Mouse (Mus musculus): ENCODE measurements at regions not wholly inside any gene's neighbourhood (a gene's known extent, or its start where the extent isn't known, plus 50 kb on each side); places are given as distances from the start of the nearest gene placed in this dataset.

DNA sequence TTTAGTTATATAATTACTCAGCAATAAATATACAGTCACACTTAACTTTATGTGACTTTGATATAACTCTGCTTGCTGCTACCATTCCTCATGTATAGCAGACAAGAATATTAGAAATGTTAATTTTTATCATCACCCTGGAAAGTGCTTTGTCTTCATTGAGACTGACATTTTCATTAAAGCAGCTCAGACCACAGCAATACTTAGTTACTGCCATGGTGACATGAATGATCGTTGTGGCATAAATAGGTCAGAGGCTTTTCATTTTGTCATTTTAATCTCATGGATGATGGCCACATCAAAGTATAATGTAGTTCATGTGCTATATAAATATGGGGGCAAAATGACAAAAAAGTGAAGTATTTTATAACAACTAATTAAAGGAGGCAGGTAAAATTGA lies 498.1 kb downstream of the Slc22a22 start:
- no peak for DNase-seq

DNA sequence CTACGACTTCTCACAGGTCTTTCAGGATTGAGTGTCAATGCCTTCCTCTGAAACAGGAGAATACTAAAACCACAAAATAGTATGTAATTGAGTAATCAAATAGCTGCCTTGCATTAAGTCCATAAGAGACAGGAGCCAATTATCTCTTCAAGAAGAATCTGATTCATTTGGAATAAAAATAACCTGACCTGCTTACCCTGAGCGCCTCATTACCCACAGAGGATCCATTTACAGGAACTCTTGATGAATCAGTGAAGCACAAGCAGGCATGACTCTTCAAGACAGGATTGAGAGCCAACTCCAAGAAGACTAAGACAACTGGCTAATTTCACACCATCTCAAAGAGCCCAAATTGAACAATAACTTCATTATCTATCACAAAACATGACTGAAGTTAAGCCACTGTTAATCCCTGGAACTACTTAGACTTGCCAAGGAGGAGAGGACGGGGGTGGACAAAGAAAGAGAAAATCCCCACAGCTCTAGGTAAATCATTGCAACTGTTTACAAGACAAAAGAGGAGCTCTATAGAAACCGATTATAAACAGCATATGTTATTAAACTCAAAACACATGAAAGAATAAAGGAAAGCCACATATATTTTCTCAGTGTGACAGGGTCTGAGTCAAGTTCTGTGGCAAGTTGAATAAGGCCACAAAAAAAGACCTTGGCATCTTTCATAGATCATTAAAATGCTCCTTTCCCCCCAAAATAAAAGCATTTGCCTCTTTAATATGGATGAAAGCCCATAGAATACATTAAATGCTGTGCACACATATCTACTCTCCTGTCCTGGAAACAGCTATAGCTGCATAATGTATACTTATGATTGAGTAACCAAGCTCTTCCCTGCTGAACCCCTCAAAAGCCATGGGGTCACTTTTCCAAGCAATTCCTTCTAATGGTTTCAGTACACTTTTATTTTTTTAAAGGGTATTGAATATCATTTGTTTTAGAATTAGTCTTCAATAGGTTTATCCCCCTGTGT lies 501.7 kb downstream of the Slc22a22 start:
- DNase-seq: no peak

DNA sequence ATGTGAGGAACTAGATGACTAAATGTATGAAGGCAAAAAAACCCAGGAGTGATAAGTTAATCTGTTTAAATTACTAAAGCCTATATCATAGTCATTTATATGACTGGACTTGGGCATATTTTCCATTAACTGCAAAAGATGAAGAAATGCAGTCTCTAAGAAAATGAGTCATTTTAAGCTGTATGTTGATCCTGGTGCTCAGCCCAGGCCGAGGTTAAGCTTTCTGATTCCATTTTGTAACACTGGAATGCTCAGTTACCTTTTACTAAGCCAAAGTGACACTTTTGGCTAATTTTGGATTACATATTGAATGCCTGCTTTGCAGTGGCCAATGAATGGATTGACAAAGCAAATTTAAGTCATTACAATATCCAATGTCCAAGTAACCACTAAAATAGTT lies 507.3 kb downstream of the Slc22a22 start:
- no peak for DNase-seq

DNA sequence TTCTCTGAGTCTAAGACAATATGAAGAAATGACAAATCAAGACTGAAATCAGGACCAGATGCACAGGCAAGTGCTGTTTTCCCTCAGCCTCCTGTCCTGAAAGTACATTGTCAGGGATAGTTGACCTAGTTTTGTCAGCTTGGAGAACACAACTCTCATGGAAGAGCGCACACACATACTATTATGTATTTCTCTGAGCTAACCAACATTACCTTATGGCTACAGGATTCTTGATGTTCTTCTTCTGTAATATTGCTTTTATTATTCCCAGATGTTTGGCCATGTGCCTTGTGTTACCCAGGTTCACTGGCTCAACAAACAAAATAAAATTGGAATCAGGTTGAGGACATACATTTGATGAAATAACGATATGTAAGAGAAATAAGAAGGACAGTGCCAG lies 521.1 kb downstream of the Slc22a22 start:
- DNase-seq: no peak

DNA sequence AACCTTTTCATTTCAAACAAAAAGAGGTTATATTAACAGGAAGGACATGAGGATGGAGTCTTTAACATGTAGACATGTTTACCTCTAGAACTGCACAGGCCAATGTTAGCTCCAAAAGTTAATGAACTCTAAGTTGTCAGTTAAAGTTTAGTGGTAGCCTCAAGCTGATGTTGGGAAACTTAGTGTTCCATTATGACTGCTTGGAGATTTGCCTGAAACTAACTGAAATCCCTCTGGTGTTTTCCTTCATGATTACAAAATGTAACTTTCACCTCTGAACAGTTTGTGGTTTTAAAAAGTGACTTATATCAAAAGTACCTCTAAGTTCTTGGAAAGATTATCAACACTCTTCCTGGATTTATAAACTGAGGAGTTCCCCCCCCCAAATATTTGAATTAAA lies 525.2 kb downstream of the Slc22a22 start:
- DNase-seq: no peak

DNA sequence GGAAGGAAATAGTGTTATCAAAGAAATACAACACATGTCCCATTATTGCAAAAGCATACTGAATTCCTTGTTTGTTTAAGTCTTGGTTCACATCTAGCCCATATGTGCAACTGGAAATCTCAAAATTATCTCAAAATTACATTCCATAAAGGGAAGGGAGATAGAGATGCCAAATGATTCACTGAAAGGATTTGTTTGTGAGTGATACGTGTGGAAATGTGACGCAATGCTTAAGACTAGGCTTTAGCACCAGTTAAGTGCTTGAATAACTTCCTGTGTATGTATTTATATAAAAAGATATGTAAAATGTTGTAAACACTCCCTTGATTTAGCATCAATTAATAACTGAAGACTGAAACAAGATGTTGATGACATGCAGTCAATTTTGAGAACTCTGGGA lies 526.6 kb downstream of the Slc22a22 start:
- DNase-seq: no peak

DNA sequence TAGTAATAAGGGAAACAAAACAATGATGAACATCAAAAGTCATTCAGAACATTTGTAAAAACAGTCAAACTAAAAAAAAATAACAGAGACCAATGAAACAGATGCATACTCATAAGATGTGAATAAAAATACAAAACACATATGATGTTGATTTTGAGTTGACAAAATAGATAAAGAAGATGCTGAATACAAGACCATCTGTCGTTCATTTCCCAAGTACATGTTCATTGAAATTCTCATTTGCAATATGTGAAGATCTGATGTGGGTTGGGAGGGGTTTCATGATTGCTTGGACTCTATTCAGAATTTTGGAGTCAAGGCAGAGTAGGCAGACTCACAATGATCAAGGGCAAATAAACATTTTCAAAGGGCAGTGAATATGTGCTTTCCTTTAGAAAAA lies 536.5 kb downstream of the Slc22a22 start:
- no peak for DNase-seq

DNA sequence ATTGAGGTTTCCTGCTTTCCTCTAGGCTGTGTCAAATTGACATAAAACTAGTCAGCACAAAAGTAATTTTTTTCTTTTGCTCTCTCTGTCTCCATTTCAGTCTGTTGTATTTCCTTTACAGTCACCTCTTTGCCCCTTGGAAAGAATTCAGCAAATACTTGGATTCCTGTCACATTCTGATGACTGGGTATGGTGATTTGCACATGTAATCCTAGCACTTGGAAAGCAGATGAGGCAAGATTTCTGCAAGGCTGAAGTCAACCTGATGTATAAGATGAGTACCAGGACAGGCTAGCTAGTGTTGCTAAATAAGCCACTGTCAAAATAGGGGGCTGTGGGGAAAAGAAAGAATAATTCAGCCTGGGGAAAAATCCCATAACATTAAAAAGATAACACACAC lies 580.9 kb downstream of the Slc22a22 start:
- DNase-seq: no peak

DNA sequence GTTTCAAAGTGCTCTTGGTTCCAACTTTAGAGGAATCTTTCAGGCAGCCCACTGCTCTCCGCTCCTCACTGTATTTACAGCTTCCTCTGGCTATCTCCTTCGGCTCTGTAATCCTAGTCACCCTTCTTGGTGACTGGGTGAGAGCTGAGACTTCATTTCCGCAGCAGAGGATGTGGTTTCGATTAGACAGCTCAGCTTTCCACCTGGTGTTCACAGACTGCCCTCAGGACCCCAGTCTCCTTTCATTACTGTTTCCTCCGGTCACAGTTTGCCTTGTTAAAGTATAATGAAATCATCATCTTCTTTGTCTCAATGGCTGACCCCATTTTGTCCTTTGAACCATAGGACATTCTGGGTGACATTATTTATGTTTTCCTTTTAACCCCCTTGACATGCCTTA lies 595.9 kb downstream of the Slc22a22 start:
- DNase-seq: no peak

DNA sequence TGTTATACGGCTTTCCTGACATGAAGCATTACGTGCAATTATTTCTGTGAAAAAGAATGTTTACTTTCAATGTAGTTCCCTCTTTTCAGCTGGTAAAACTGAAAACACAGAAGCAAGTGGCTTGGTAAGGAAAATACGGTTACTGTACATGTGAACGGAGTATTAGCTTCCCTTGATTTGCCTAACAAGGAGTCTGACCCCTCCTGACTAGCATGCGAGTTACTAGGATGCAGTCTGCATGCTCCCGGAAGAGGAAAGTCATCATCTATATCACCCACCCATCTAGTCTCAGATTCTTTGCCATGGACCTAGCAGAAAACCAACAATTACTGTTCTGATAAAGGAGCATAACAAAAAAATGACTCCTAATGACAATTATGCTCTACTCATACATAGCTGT lies 611.5 kb downstream of the Slc22a22 start:
- DNase-seq: no peak

DNA sequence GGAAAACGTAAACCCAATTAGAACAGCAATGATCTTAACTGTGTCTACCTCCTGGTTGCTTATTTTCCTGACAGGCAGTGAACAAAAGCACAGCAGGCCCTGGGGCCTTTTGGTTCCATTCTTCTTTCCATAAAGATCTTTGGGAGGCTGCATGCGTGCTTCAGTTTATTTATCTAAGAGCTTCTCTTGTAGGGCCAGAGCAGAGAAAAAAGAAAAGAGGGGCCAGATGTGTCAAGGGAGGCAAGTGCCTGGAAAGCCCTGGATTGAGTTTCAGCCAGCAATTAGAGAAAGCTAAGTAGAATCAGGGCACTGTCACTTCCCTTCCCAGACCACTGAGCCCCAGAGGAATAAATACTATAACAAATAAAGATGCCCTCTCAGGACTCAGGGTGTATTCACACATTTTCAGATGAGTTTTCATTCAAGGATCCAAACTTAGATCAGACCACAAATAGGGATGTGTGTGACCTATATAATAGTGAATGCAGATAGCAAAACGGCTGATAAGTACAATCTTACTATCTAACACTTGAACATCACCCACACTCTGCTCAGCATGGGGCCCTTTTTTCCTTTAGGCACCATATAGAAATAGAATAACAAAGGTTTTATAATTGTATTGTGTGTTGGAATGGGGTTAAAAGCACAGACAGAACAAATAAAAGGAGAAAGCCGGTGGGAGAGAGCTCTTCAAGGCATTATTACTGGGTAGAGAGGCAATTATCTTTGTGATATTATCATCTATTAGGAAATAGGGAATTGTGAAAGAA lies 612.2 kb downstream of the Slc22a22 start:
- no peak for DNase-seq

DNA sequence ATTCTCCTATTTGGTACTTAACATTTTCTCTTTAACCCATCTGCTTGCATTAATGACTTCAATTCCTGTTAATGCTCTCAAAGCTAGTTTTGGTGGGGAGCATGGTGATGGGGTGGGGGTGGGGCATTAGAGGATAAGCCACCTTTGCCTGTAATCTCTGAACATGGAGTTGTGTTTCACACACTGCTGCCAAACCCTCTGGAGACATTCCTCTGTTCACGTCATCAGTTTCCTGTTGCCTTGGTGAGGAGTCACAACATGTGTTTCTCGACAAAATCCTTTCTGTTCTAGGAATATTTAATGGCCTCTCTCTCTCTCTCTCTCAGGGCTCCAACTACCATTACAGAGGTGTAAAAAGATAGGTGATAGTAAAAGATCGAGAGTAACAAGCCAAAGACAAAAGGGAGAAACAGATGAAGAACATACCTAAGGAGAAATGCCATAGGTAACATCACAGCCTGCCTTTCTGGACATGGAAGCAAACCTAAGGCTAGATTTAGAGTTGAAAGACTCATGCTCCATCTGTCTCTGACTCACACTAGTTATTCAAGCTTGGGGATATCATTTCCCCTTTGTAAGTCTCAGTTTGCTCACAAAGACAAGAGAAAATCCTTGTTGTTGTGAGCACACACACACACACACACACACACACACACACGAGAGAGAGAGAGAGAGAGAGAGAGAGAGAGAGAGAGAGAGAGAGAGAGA lies 618.6 kb downstream of the Slc22a22 start:
- no peak for DNase-seq

DNA sequence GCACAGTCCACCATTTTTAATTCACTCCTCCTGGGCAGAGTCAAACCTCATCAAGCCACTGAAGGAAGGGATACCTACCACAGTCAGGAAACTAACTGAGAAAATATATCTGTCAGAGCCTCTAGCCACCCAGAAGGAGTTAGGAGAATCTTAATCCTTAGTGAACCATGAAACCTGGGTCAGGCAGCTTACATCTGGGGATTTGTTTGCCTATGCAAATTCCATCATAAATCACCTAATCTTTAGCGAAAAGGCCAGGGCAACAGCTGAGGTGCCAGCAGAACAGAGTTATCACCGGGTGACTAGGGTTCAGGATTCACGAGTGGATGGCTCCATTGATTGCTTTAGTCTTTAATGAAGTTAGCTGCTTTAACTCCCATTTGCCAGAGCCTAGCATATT lies 619.3 kb downstream of the Slc22a22 start:
- DNase-seq: no peak

DNA sequence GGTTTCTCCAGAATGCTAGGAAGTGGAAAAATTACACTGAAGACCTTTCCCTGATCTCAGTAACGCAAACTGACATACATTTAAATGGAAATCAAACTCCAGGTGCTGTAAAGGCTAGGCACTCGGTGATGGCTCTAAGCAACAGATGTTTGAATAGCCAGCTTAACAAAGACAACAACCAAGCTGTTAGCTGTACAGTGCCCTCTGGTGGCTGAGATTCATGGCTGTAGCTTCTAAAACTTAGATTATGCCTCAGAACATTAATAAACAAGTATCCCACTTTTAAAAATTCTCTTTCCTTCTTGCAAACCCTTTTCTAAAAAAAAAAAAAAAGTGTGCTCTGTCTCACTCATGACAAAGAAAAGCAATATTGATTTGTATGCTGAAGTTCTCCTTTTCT lies 621.4 kb downstream of the Slc22a22 start:
- DNase-seq: peak; percentile 3 to 8

DNA sequence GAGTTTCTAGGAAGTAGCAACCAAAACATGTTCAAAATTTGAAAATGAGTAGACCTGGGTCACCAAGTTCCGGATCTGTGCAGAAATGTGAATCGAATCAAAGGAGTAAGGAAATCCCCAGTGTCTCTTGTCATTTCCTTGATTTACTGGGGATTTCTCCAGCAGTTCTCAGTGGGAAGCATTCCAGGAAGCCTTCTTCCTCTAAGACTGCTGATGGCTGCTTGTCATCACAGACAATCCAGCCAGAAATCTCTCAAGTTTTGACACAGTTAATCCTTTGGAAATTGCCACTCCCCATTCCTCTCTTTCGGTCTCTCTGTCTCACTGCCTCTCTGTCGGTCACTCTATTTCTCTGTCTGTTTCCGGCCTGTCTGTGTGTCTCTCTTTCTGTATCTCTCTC lies 624.3 kb downstream of the Slc22a22 start:
- no peak for DNase-seq

DNA sequence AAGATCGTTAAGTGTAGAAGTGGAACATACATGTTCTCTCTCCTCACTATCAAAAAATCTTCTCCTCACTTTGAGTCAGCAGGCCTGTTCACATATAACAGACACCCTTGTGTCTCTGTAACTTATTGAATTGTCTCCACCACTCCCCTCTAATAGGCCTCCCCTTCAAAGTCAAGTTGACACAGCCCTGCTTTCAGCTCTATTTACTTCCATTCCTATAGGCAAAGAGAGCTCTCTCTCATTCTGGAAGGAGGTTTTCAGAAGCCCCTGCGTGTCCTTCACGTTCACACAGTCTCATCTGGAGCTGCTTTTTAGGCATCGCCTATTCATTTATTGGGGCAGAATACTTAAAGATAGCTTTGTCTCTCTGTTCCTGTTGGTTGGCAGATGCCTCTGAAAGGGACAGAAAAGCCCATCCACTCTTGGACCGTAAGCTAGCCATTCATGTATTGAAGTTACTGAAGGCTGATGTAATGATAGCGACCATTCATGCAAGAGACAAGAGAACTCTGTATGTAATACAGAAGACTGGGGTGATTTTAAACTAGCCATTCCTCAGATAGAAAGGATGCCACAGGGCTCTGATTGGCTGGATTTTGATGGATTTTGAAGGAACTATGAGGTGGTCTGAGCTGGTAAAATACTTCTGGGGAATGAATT lies 629.8 kb downstream of the Slc22a22 start:
- DNase-seq: no peak

DNA sequence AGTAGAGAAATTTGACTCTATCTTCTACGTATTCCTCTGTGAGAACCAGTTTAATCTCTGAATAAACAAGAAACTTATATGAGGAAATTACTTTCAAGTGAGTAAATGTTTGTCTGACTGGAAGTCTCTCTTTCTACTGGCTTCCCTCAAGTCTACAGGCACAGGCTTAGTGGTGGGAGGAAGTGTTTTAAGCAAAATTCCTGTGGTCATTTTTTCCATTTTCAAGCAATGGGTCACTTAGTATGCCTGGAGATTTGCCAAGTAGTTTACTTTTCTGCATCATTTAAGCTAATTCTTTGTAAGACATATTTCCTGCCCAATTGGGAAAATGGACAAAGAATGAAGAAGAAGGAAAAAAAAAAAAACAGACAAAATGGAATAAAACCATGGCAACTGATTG lies 632.9 kb downstream of the Slc22a22 start:
- DNase-seq: no peak

DNA sequence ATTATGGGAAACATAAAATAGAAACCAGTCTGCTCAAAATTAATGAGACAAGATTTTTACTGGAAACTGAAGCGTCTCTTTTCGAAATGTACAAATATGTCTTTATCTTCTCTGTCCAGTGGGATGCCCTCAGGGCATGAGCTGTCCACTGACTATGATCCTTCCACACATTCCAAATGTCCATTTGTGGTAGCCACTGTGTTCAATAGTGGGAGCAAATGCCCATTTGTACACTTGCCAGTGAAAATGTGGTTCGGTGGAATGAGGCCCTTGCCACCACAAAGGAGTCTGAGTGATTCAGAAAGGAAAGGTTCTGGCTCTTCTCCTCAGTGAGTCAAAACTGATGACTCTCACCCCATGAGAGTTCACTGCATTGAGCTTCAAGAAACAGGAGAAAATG lies 635.9 kb downstream of the Slc22a22 start:
- no peak for DNase-seq

DNA sequence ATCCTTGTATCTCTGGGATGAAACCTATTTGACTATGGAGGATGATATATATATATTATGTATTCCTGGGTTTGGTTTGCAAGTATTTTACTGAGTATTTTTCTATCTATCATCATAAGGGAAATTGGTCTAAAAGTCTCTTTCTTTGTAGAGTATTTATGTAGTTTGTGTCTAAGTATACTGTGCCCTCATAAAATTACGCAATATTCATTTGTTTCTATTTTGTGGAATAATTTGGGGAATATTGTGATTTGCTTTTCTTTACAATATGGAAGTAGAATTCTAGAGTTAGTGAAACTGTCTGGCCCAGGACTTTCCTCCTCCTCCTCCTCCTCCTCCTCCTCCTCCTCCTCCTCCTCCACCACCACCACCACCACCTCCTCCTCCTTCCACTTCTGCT lies 640.1 kb downstream of the Slc22a22 start:
- DNase-seq: no peak

DNA sequence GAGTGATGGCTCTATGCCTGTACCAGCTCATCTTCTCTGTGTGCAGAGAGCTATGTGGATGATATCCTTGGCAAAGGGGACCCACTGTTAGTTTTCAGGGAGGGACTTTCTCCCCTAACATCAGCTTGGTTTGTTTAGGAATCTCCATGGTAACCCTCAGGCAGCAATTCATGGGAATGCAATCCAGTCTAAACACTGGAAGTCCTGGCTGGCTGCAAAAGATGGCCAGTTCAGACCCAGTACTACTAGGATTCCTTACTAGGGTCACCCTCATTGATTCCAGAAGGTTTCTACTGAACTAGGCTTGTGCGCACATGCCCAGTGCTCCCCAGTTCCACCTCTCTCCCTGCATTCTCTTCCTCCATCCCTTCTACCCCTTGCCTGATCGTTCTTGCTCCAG lies 642.8 kb downstream of the Slc22a22 start:
- DNase-seq: no peak

DNA sequence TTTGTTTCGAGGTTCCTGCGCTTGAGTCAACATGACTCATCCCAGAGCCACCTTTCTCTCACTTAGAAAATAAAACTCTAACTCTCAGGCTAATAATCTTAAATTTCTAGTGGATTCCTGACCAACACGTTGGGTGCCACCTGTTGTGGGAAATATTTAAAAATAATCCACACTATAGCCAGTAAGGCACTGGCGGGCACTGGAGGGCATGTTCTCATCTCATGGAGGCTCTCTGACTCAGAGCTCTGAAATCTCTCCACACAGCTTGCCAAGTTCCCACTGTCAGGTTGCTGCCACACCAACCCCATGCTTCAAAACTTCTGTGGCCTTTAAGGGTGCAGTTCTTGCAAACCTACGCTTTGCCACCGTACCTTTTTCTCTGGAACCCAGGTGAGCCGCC lies 644.8 kb downstream of the Slc22a22 start:
- DNase-seq: no peak

DNA sequence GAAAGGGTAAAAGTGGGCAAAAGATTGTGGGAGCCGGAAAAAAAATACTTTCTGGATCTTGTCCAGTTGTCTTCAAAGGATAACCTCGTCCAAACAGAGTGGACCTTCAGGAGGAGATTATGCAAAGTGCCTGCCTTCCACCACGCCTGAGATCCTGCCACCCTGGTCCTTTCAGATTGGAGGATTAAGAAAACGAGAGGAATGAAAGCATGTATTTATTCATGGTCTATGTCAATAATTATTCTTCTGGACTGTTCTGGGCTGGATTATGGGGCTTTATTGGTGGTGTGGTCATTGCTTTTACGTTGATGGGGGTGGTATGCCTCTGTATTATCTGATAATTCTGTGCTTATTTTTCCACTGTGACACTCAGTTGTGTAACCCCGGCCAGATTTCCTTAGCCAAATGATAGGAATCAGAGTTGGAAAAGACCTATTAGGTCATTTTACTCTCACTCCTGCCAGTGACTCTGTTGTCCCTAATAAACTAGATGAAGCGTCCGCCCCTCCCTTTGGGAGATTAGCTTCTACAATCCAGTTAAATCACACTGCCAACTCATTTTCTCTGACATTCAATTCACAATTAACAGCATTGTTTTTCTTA lies 656.3 kb downstream of the Slc22a22 start:
- DNase-seq: no peak
